Mouse (Mus musculus) frontal cortex, adult 2 months (tissue): Measurements from ENCODE around the gene Arhgef9. TPM values are rescaled to one million over a fixed set of nuclear protein-coding genes. Genes with fewer than 3 reads are reported as not detected.

Experiments
- DNase-seq, 2 experiments: peaks; one replicate each; pipeline ENCODE4 v3.0.0; 2022; ENCODE audit warnings: low spot score in 1 of 2; ENCODE audit errors: extremely low spot score in 1 of 2
- polyA plus RNA-seq: library from polyadenylated mRNA; depleted of rRNA; stranded (reverse); fragments of >200 nt; gene quantifications from 2 replicates; pipeline ENCODE4 v1.2.3, GENCODE M21; 2012; rRNA removed

The Arhgef9 gene
- polyA plus RNA-seq, 1 experiment, result 177 TPM

- DNase-seq, result peak in 1 of 2 experiments; percentile 73
These were observed 184.6 kb downstream of the Arhgef9 start for GRCm38 (mm10) chrX:95012033-95012432.

Other genes with a start within 250 kb of the Arhgef9 start
- gene Spin4, start 170.2 kb downstream of the Arhgef9 start, polyA plus RNA-seq, result 0.48 and 0.66 TPM in 2 replicates
- gene Amer1, start 248.0 kb upstream of the Arhgef9 start, polyA plus RNA-seq, result 3.4 and 3.5 TPM in 2 replicates